Mouse (Mus musculus): ENCODE results near the gene Usp30.

DNA sequence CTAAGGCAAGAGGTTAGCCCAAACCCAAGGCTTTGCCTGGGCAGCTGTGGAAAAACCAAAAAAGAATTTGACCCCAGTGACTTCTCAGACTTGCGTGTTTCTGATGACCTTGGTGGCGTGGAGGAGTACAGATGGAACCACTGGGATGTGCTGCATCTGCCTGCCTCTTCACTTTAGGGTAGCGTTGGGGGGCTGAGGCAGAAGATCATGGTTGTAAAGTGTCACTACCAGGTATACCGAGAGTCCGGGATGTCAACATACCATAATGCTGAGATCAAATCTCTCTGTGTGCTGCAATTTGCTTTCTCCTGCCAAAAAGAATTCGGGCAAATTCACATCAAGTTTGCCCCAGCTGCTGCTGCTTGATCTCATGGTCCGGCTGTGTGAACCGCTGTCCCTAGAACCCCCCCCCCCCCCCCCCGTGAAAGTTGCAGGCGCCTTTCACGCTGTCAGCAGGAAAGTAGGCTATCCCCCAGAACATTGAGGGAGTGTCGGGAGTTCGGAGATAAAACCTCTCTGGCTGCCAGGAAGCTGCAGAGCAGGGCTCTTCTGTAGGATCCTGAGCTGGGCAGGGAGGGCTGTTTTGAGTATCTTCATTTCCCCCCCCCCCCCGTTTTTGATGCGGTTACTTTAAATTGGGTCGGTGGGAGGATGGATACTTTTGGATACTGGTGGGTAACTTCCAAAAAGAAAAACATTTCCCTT, 108.8 kb downstream of the Usp30 start:
- TF ChIP-seq ZNF384 (IDR thresholded peaks at IDR 0.05; ENCODE audit: low read depth, low read length) (no peak), EP300 (IDR thresholded peaks at IDR 0.05; ENCODE audit: low read depth in 1 of 2, low read length in 2 of 2) (no peak), MEF2A (IDR thresholded peaks at IDR 0.05; ENCODE audit: extremely low read depth, insufficient replicate concordance, low read depth, low read length, poor library complexity, severe bottlenecking) (no peak), TAL1 (IDR thresholded peaks at IDR 0.05; ENCODE audit: low read length) (no peak), ZC3H11A (IDR thresholded peaks at IDR 0.05; ENCODE audit: low read depth, low read length) (no peak), CTCF (IDR thresholded peaks at IDR 0.05 in 2 of 3, conservative IDR thresholded peaks at IDR 0.05 in 1 of 3; ENCODE audit: control insufficient read depth in 1 of 3, insufficient read depth in 1 of 3, low read depth in 2 of 3, low read length in 3 of 3, poor library complexity in 1 of 3, severe bottlenecking in 1 of 3) (no peak), E2F4 (IDR thresholded peaks at IDR 0.05; ENCODE audit: borderline replicate concordance, low read depth, low read length) (no peak), GATA1 (IDR thresholded peaks at IDR 0.05; ENCODE audit: low read depth, low read length) (no peak), POLR2A (IDR thresholded peaks at IDR 0.05; ENCODE audit: control insufficient read depth in 1 of 2, insufficient read depth in 1 of 2, low read depth in 1 of 2, low read length in 2 of 2, poor library complexity in 1 of 2) (no peak)

Data from MEL (cell line).